Mouse (Mus musculus): ENCODE data around the gene Klf8.

DNA sequence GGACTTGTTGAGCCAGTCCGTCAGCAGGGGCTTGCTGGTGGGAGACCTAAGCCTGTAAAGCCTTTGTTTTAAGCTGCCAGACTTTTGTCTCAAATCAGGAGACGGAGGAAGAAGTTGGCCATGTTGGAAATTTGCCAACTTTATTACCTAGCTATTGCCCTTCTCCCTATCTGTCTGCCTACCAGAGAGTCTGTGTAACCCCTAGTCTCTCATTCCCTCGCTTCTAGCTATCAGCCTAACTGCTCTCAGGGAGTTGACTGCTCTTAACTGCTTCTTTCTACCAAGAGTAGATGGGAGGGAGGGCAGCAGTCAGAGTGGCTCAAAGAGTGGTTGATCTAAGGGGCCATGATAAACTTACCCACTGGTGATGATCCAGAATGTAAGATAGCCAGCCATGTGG is 85.8 kb downstream of the Klf8 start:
- no peak for TF ChIP-seq CTCF (IDR thresholded peaks at IDR 0.05; ENCODE audit: low read depth)
- no peak for TF ChIP-seq EP300 (IDR thresholded peaks at IDR 0.05; ENCODE audit: low read depth)
